Mouse (Mus musculus) neural tube, embryonic 13.5 days (tissue): ENCODE measurements around the gene Aldh6a1. TPM values are rescaled to one million over a fixed set of nuclear protein-coding genes. Genes with fewer than 3 reads are reported as not detected.

Experiments used
- ATAC-seq: fragments of 200-750 bp; cut with Nextera tagmentation; 2 replicates; pipeline ENCODE4 v1.8.0; 2017; ENCODE audit warnings: low read depth, mild to moderate bottlenecking, moderate TSS enrichment, moderate library complexity
- H3K27ac ChIP-seq: fragments of 300-500 bp; sonication (generic); replicated peaks from 2 replicates; pipeline ENCODE4 v1.5.1; 2015; ENCODE audit warnings: moderate library complexity, mild to moderate bottlenecking, inconsistent platforms
- H3K27me3 ChIP-seq: fragments of 300-500 bp; sonication (generic); 2 replicates; pipeline ENCODE4 v1.6.1; 2015; ENCODE audit warnings: mild to moderate bottlenecking, inconsistent platforms
- H3K36me3 ChIP-seq: fragments of 300-500 bp; sonication (generic); 2 replicates; pipeline ENCODE4 v1.6.1; 2015; ENCODE audit warnings: mild to moderate bottlenecking, inconsistent platforms
- H3K4me1 ChIP-seq: fragments of 300-500 bp; sonication (generic); replicated peaks from 2 replicates; pipeline ENCODE4 v1.6.1; 2015; ENCODE audit warnings: inconsistent platforms
- H3K4me2 ChIP-seq: fragments of 300-500 bp; sonication (generic); 2 replicates; pipeline ENCODE4 v1.6.1; 2015; ENCODE audit warnings: inconsistent platforms, mild to moderate bottlenecking, moderate library complexity
- H3K4me3 ChIP-seq: fragments of 300-500 bp; sonication (generic); 2 replicates; pipeline ENCODE4 v1.5.1; 2015; ENCODE audit warnings: mild to moderate bottlenecking, inconsistent platforms
- H3K9ac ChIP-seq: fragments of 300-500 bp; sonication (generic); 2 replicates; pipeline ENCODE4 v1.6.1; 2015; ENCODE audit warnings: moderate library complexity, mild to moderate bottlenecking, inconsistent platforms
- H3K9me3 ChIP-seq: fragments of 300-500 bp; sonication (generic); 2 replicates; pipeline ENCODE4 v1.6.1; 2016; ENCODE audit warnings: inconsistent platforms
- WGBS: fragments of 180-500 bp; shearing (Covaris S2); methylation state at CpG from one replicate; pipeline ENCODE4 v1.1.7; 2015; 5-methylcytosine and 5-hydroxymethylcytosine counted together
- polyA plus RNA-seq: library from polyadenylated mRNA; unstranded; fragments of >200 nt; fragmentation: Nextera tagmentation; extraction: Ambion mirVana; gene quantifications from 2 replicates; pipeline ENCODE4 v1.2.1, GENCODE M21; 2015

Gene Aldh6a1
- polyA plus RNA-seq, 1 experiment from 2014 or later, result 31.9 TPM

- WGBS, result 97% methylated on average over 4 of the region's 4 CpGs
- H3K4me3 ChIP-seq, result no peak overlapping the region
- no peaks in the 10 kb centered on the region for H3K27me3 ChIP-seq
- no peak overlapping the region for H3K27ac ChIP-seq
- no peak overlapping the region for H3K9ac ChIP-seq
- no peak overlapping the region for H3K4me2 ChIP-seq
- H3K9me3 ChIP-seq, result no peaks in the 10 kb centered on the region
- ATAC-seq, result no peak
- H3K36me3 ChIP-seq, result no peaks in the 10 kb centered on the region
- H3K4me1 ChIP-seq, result no peaks in the 10 kb centered on the region
Measured at GRCm38 (mm10) chr12:84392681-84393080, 58.1 kb downstream of the Aldh6a1 start.

GRCm38 (mm10) chr12:84390336-84390735 lies 60.5 kb downstream of the Aldh6a1 start:
- no peak overlapping the region for H3K4me2 ChIP-seq
- no peaks in the 10 kb centered on the region for H3K9me3 ChIP-seq
- no peak for ATAC-seq
- H3K4me3 ChIP-seq, result no peak overlapping the region
- 0 out of 2 replicates have a peak, but pooled peaks cover 2% of the 10 kb centered on the region for H3K36me3 ChIP-seq
- H3K4me1 ChIP-seq, result no peaks in the 10 kb centered on the region
- no peak overlapping the region for H3K9ac ChIP-seq
- H3K27me3 ChIP-seq, result no peaks in the 10 kb centered on the region
- WGBS, result 89% methylated on average over 6 of the region's 6 CpGs
- no peak overlapping the region for H3K27ac ChIP-seq

GRCm38 (mm10) chr12:84388774-84389400 lies 61.9 kb downstream of the Aldh6a1 start:
- no peaks in the 10 kb centered on the region for H3K27me3 ChIP-seq
- WGBS, result 75% methylated on average over 14 of the region's 14 CpGs
- H3K4me1 ChIP-seq, result no peaks in the 10 kb centered on the region
- no peak overlapping the region for H3K27ac ChIP-seq
- H3K9ac ChIP-seq, result no peak overlapping the region
- H3K9me3 ChIP-seq, result no peaks in the 10 kb centered on the region
- no peak overlapping the region for H3K4me2 ChIP-seq
- no peak for ATAC-seq
- H3K4me3 ChIP-seq, result no peak overlapping the region
- 0 out of 2 replicates have a peak, but pooled peaks cover 11% of the 10 kb centered on the region for H3K36me3 ChIP-seq

- no peak overlapping the region for H3K4me2 ChIP-seq
Measured at GRCm38 (mm10) chr12:84388097-84388496, 62.7 kb downstream of the Aldh6a1 start.

GRCm38 (mm10) chr12:84385408-84385807 lies 65.4 kb downstream of the Aldh6a1 start:
- Histone ChIP-seq H3K4me3 (no peak overlapping the region), H3K27me3 (no peaks in the 10 kb centered on the region), H3K27ac (no peak overlapping the region), H3K36me3 (0 out of 2 replicates have a peak, but pooled peaks cover 15% of the 10 kb centered on the region), H3K9ac (no peak overlapping the region), H3K4me1 (no peaks in the 10 kb centered on the region), H3K4me2 (no peak overlapping the region), H3K9me3 (no peaks in the 10 kb centered on the region)
- no peak for ATAC-seq
- WGBS, result 92% methylated on average over 4 of the region's 4 CpGs

More at GRCm38 (mm10) chr12:84388097-84388496, 62.7 kb downstream of the Aldh6a1 start:
- no peak overlapping the region for H3K9ac ChIP-seq
- no peak for ATAC-seq
- H3K9me3 ChIP-seq, result no peaks in the 10 kb centered on the region
- no peaks in the 10 kb centered on the region for H3K4me1 ChIP-seq
- H3K27ac ChIP-seq, result no peak overlapping the region
- H3K4me3 ChIP-seq, result no peak overlapping the region
- no peaks in the 10 kb centered on the region for H3K27me3 ChIP-seq
- H3K36me3 ChIP-seq, result 0 out of 2 replicates have a peak, but pooled peaks cover 11% of the 10 kb centered on the region
- 82% methylated on average over 8 of the region's 8 CpGs for WGBS

GRCm38 (mm10) chr12:84384644-84385081 lies 66.1 kb downstream of the Aldh6a1 start:
- ATAC-seq, result no peak
- Histone ChIP-seq H3K4me1 (no peaks in the 10 kb centered on the region), H3K9me3 (no peaks in the 10 kb centered on the region), H3K9ac (no peak overlapping the region), H3K4me3 (no peak overlapping the region), H3K36me3 (0 out of 2 replicates have a peak, but pooled peaks cover 15% of the 10 kb centered on the region), H3K4me2 (no peak overlapping the region), H3K27me3 (no peaks in the 10 kb centered on the region), H3K27ac (no peak overlapping the region)
- 74% methylated on average over 5 of the region's 5 CpGs for WGBS

GRCm38 (mm10) chr12:84382369-84382768 lies 68.4 kb downstream of the Aldh6a1 start:
- ATAC-seq, result no peak
- Histone ChIP-seq H3K4me1 (no peaks in the 10 kb centered on the region), H3K27me3 (no peaks in the 10 kb centered on the region), H3K36me3 (peaks cover 15% of the 10 kb centered on the region; the same call in 1 of the 2 replicates), H3K4me2 (no peak overlapping the region), H3K9me3 (no peaks in the 10 kb centered on the region), H3K27ac (no peak overlapping the region), H3K9ac (no peak overlapping the region), H3K4me3 (no peak overlapping the region)
- WGBS, result 93% methylated on average over 4 of the region's 4 CpGs

Other genes starting within 250 kb of the Aldh6a1 start
- 4.9 TPM in 2 replicates for gene Elmsan1, start 232.1 kb downstream of the Aldh6a1 start, polyA plus RNA-seq
- gene Ptgr2, start 165.8 kb downstream of the Aldh6a1 start, polyA plus RNA-seq, result 14.0 and 16.3 TPM in 2 replicates
- 82.1 and 83.7 TPM in 2 replicates for gene Zfp410, start 134.2 kb downstream of the Aldh6a1 start, polyA plus RNA-seq
- 39.4 and 41.3 TPM in 2 replicates for gene Coq6, start 89.3 kb downstream of the Aldh6a1 start, polyA plus RNA-seq
- gene Fam161b, start 89.2 kb downstream of the Aldh6a1 start, polyA plus RNA-seq, result 14.2 and 17.6 TPM in 2 replicates
- gene Entpd5, start 42.0 kb downstream of the Aldh6a1 start, polyA plus RNA-seq, result 12.5 and 12.6 TPM in 2 replicates
- 3.0 and 4.7 TPM in 2 replicates for gene Bbof1, start 41.9 kb downstream of the Aldh6a1 start, polyA plus RNA-seq
- gene Rnf113a2, start 33.8 kb downstream of the Aldh6a1 start, polyA plus RNA-seq, result 27.6 and 33.3 TPM in 2 replicates
- 31.7 and 33.6 TPM in 2 replicates for gene Lin52, start 418 bp upstream of the Aldh6a1 start, polyA plus RNA-seq
- gene Vsx2, start 118.8 kb upstream of the Aldh6a1 start, polyA plus RNA-seq, result 7.5 and 7.7 TPM in 2 replicates
- gene Abcd4, start 166.4 kb upstream of the Aldh6a1 start, polyA plus RNA-seq, result 12.8 TPM in 2 replicates
- gene Vrtn, start 190.0 kb upstream of the Aldh6a1 start, polyA plus RNA-seq, result not detected in 2 replicates
- gene Syndig1l, start 247.8 kb upstream of the Aldh6a1 start, polyA plus RNA-seq, result 3.6 and 3.8 TPM in 2 replicates